Mouse (Mus musculus): ENCODE measurements at regions not wholly inside any gene's neighbourhood (a gene's known extent, or its start where the extent isn't known, plus 50 kb on each side); places are given as distances from the start of the nearest gene placed in this dataset.
"Not testable (repeated sequence)": the region's sequence is repeated elsewhere in the genome, so short reads cannot be mapped to it uniquely, and the experiment has no call there.

- peak; percentile 96 for DNase-seq
- H3K4me1 ChIP-seq (ENCODE audit: insufficient read depth), result no peaks in the 10 kb centered on the region
- WGBS, result 14% methylated on average over 12 of the region's 12 CpGs
- ATAC-seq (ENCODE audit: insufficient read depth), result peak; percentile 77
- no peaks in the 10 kb centered on the region for H3K27me3 ChIP-seq (ENCODE audit: insufficient read depth, low read length)
- H3K36me3 ChIP-seq (ENCODE audit: insufficient read depth), result no peaks in the 10 kb centered on the region
- no peak overlapping the region for H3K9ac ChIP-seq
- no peaks in the 10 kb centered on the region for H3K9me3 ChIP-seq (ENCODE audit: low read depth, low read length)
- no peak overlapping the region for H3K4me2 ChIP-seq
- TF ChIP-seq CTCF (IDR thresholded peaks at IDR 0.05; ENCODE audit: low read depth), result peak; percentile 92
- no peak overlapping the region for H3K4me3 ChIP-seq (ENCODE audit: low read depth, low read length)
- no peak overlapping the region for H3K27ac ChIP-seq (ENCODE audit: low read depth)
Measured at GRCm38 (mm10) chr8:37063764-37064331, 70.4 kb downstream of the AI429214 start.

DNA sequence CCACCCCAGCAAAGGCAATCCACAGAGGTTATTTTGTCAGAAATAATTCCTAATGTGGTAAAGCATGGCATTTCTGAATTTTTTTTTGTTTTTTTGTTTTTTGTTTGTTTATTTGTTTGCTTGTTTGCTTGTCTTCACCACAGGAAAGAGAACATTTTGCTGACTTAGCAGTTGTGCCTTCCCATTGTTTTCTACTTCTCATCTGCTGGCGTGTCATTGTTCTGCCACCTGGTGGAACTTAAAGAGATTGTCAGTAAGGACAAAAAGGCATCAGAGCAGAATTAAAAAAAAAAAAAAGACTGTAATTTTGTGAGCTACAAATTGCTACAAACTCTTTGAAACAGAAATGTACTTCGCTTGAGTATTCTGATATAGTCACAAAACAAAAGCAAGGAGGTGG lies 79.5 kb downstream of the AI429214 start:
- TF ChIP-seq CTCF (IDR thresholded peaks at IDR 0.05; ENCODE audit: low read depth), result peak; percentile 64
- Histone ChIP-seq H3K36me3 (ENCODE audit: insufficient read depth) (no peaks in the 10 kb centered on the region), H3K4me1 (ENCODE audit: insufficient read depth) (no peaks in the 10 kb centered on the region), H3K27ac (ENCODE audit: low read depth) (no peak overlapping the region), H3K9ac (no peak overlapping the region), H3K9me3 (ENCODE audit: low read depth, low read length) (no peaks in the 10 kb centered on the region), H3K4me2 (no peak overlapping the region), H3K27me3 (ENCODE audit: insufficient read depth, low read length) (no peaks in the 10 kb centered on the region), H3K4me3 (ENCODE audit: low read depth, low read length) (no peak overlapping the region)
- peak; percentile 71 for DNase-seq
- WGBS, result 22% methylated on average over 2 of the region's 2 CpGs
- ATAC-seq (ENCODE audit: insufficient read depth), result no peak

DNA sequence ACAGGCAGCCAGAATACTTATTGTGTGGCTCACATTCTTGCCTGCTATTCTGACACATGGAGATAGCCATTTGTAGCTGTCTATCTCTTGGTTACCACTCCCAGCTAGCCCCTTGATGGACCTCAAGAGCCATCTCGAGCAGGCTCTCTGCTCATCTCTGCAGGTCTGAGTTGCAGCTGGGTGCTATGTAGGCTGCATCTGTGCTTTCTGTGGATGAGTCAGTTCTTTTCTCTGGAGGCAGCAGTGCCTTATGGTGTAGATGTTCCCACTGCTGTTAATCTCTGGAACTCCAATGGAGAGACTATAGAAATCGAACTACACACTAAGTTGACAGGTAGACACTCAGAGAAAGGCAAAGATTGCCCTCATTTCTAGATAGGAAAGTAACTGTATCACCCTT lies 106.3 kb downstream of the AI429214 start:
- DNase-seq (no peak), ATAC-seq (ENCODE audit: insufficient read depth) (no peak)
- Histone ChIP-seq H3K4me1 (ENCODE audit: insufficient read depth) (no peaks in the 10 kb centered on the region), H3K4me3 (ENCODE audit: low read depth, low read length) (no peak overlapping the region), H3K27ac (ENCODE audit: low read depth) (no peak overlapping the region), H3K9ac (no peak overlapping the region), H3K27me3 (ENCODE audit: insufficient read depth, low read length) (no peaks in the 10 kb centered on the region), H3K9me3 (ENCODE audit: low read depth, low read length) (no peaks in the 10 kb centered on the region), H3K4me2 (no peak overlapping the region), H3K36me3 (ENCODE audit: insufficient read depth) (no peaks in the 10 kb centered on the region)
- 56% methylated on average over 2 of the region's 2 CpGs for WGBS
- TF ChIP-seq CTCF (IDR thresholded peaks at IDR 0.05; ENCODE audit: low read depth), result no peak

GRCm38 (mm10) chr8:37112386-37112785 lies 119.0 kb downstream of the AI429214 start:
- not testable (repeated sequence) for H3K4me3 ChIP-seq (ENCODE audit: low read depth, low read length); H3K27ac ChIP-seq (ENCODE audit: low read depth); H3K4me1 ChIP-seq (ENCODE audit: insufficient read depth); H3K36me3 ChIP-seq (ENCODE audit: insufficient read depth); DNase-seq; H3K4me2 ChIP-seq; H3K9ac ChIP-seq; H3K9me3 ChIP-seq (ENCODE audit: low read depth, low read length); ATAC-seq (ENCODE audit: insufficient read depth); H3K27me3 ChIP-seq (ENCODE audit: insufficient read depth, low read length)

DNA sequence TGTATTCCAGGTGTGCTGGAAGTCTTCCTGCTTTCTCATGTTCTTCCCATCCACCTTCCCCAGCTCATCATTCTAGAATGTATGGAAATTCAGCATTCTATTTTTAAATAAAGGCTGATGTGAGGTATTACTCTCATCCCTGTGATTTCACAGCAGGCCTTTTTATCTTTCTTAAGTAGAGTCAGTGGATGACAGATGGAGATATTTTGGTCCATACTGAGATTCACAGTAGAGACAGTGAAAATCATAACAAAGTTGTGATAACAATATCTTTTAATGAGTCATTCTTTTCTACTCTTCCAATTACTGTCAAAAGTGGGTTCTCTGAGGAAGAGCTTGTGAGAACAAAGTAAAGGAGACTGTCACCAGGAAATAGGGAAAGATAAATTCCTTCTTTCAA lies 132.4 kb downstream of the AI429214 start:
- Histone ChIP-seq H3K27me3 (ENCODE audit: insufficient read depth, low read length) (no peaks in the 10 kb centered on the region), H3K9ac (no peak overlapping the region), H3K9me3 (ENCODE audit: low read depth, low read length) (no peaks in the 10 kb centered on the region; the same call in 1 of the 2 replicates), H3K36me3 (ENCODE audit: insufficient read depth) (no peaks in the 10 kb centered on the region), H3K4me2 (no peak overlapping the region), H3K4me3 (ENCODE audit: low read depth, low read length) (no peak overlapping the region), H3K27ac (ENCODE audit: low read depth) (no peak overlapping the region), H3K4me1 (ENCODE audit: insufficient read depth) (no peaks in the 10 kb centered on the region)
- ATAC-seq (ENCODE audit: insufficient read depth) (no peak), DNase-seq (no peak)
- TF ChIP-seq CTCF (IDR thresholded peaks at IDR 0.05; ENCODE audit: low read depth), result no peak

- Histone ChIP-seq H3K9ac (no peak overlapping the region), H3K4me1 (ENCODE audit: insufficient read depth) (no peaks in the 10 kb centered on the region), H3K4me2 (no peak overlapping the region), H3K9me3 (ENCODE audit: low read depth, low read length) (no peaks in the 10 kb centered on the region), H3K27ac (ENCODE audit: low read depth) (no peak overlapping the region), H3K4me3 (ENCODE audit: low read depth, low read length) (no peak overlapping the region), H3K36me3 (ENCODE audit: insufficient read depth) (no peaks in the 10 kb centered on the region), H3K27me3 (ENCODE audit: insufficient read depth, low read length) (no peaks in the 10 kb centered on the region)
- DNase-seq (no peak), ATAC-seq (ENCODE audit: insufficient read depth) (no peak)
- 60% methylated on average over 1 of the region's 1 CpGs for WGBS
- TF ChIP-seq CTCF (IDR thresholded peaks at IDR 0.05; ENCODE audit: low read depth), result no peak
Measured at GRCm38 (mm10) chr8:37129670-37130069, 136.3 kb downstream of the AI429214 start.

DNA sequence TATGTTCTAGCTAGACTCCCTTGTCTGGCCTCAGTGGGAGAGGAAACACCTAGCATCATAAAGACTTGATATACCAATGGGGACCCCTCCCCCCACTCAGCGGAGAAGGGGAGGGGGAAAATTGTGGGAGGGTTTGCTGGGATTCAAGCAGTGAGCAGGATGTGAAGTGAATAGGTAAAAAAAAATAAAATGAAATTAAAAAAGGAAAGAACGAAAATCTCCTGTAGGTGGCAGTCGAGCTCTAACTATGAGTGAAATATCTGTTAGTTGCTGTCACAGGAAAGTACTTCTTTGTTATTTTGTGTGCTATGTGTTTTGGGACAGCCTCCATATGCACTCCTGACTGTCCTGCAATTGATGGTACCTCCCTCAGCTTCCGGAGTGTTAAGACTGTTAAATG lies 138.6 kb downstream of the AI429214 start:
- Histone ChIP-seq H3K4me2 (no peak overlapping the region), H3K27me3 (ENCODE audit: insufficient read depth, low read length) (no peaks in the 10 kb centered on the region), H3K27ac (ENCODE audit: low read depth) (no peak overlapping the region), H3K9me3 (ENCODE audit: low read depth, low read length) (no peaks in the 10 kb centered on the region), H3K4me3 (ENCODE audit: low read depth, low read length) (no peak overlapping the region), H3K9ac (no peak overlapping the region), H3K4me1 (ENCODE audit: insufficient read depth) (no peaks in the 10 kb centered on the region), H3K36me3 (ENCODE audit: insufficient read depth) (no peaks in the 10 kb centered on the region)
- peak; percentile 57 for TF ChIP-seq CTCF (IDR thresholded peaks at IDR 0.05; ENCODE audit: low read depth)
- ATAC-seq (ENCODE audit: insufficient read depth) (peak; percentile 60; the same call in 1 of the 2 replicates), DNase-seq (peak; percentile 89)
- 6% methylated on average over 4 of the region's 4 CpGs for WGBS
